Mouse (Mus musculus) hindbrain, embryonic 16.5 days (tissue): ENCODE measurements around the gene Rps16. TPM values are rescaled to one million over a fixed set of nuclear protein-coding genes. Genes with fewer than 3 reads are reported as not detected.

Source experiments
- ATAC-seq: fragments of 200-750 bp; cut with Nextera tagmentation; 2 replicates; pipeline ENCODE4 v1.8.0; 2017; ENCODE audit warnings: moderate TSS enrichment, moderate library complexity
- H3K27ac ChIP-seq: fragments of 300-500 bp; sonication (generic); 2 replicates; pipeline ENCODE4 v1.5.1; 2014; ENCODE audit warnings: low read depth, mild to moderate bottlenecking, control low read depth, low read length, moderate library complexity
- H3K27me3 ChIP-seq: fragments of 300-500 bp; sonication (generic); replicated peaks from 2 replicates; pipeline ENCODE4 v1.6.1; 2014; ENCODE audit warnings: low read length; ENCODE audit not compliant: control insufficient read depth, insufficient read depth
- H3K36me3 ChIP-seq: fragments of 300-500 bp; sonication (generic); 2 replicates; pipeline ENCODE4 v1.6.1; 2014; ENCODE audit warnings: mild to moderate bottlenecking, low read length, moderate library complexity, mixed read lengths; ENCODE audit not compliant: control insufficient read depth, insufficient read depth
- H3K4me1 ChIP-seq: fragments of 300-500 bp; sonication (generic); 2 replicates; pipeline ENCODE4 v1.6.1; 2014; ENCODE audit warnings: low read depth, low read length; ENCODE audit not compliant: control insufficient read depth, insufficient read depth
- H3K4me2 ChIP-seq: fragments of 300-500 bp; sonication (generic); 2 replicates; pipeline ENCODE4 v1.6.1; 2014; ENCODE audit warnings: mild to moderate bottlenecking, low read length, control low read depth, moderate library complexity
- H3K4me3 ChIP-seq: fragments of 300-500 bp; sonication (generic); 2 replicates; pipeline ENCODE4 v1.5.1; 2014; ENCODE audit warnings: mild to moderate bottlenecking, low read length, control low read depth, moderate library complexity
- H3K9ac ChIP-seq: fragments of 300-500 bp; sonication (generic); 2 replicates; pipeline ENCODE4 v1.6.1; 2014; ENCODE audit warnings: low read depth, mild to moderate bottlenecking, control low read depth, low read length, moderate library complexity
- H3K9me3 ChIP-seq: fragments of 300-500 bp; sonication (generic); 2 replicates; pipeline ENCODE4 v1.6.1; 2014; ENCODE audit warnings: mild to moderate bottlenecking, low read length, moderate library complexity; ENCODE audit not compliant: control insufficient read depth
- WGBS: fragments of 180-500 bp; shearing (Covaris S2); extraction: QIAGEN DNeasy Blood & Tissue Kit; methylation state at CpG from one replicate; pipeline ENCODE4 v1.1.7; 2014; 5-methylcytosine and 5-hydroxymethylcytosine counted together
- polyA plus RNA-seq: library from polyadenylated mRNA; unstranded; fragments of >200 nt; fragmentation: Nextera tagmentation; extraction: Ambion mirVana; gene quantifications from 2 replicates; pipeline ENCODE4 v1.2.1, GENCODE M21; 2015

Gene Rps16
- polyA plus RNA-seq, 1 experiment from 2014 or later, result 440 TPM

DNA sequence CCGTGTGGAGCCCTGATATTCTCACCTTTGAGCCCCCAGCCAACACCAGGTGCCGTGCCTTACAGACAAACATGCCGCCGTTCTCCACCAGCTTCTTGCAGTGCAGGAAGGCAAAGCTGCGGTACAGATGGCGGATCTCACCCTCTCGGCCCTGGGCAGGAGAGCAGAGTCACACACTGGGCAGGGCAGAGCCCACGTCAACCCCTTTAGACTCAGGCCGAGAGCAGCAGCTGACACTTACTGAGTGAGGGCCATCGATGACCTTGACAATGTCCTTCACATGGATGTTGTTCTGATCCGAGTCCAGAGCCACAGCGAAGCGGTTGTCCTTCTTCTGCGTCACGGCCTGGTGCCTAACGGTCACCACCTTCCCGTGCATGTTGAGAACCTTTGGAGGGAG, 31.7 kb upstream of the Rps16 start:
- Histone ChIP-seq H3K27ac (no peak overlapping the region), H3K4me3 (no peak overlapping the region), H3K4me2 (no peak overlapping the region), H3K36me3 (peaks cover 80% of the 10 kb centered on the region), H3K27me3 (no peaks in the 10 kb centered on the region), H3K9ac (no peak overlapping the region), H3K4me1 (no peaks in the 10 kb centered on the region), H3K9me3 (no peaks in the 10 kb centered on the region)
- ATAC-seq, result no peak
- 92% methylated on average over 17 of the region's 17 CpGs for WGBS

DNA sequence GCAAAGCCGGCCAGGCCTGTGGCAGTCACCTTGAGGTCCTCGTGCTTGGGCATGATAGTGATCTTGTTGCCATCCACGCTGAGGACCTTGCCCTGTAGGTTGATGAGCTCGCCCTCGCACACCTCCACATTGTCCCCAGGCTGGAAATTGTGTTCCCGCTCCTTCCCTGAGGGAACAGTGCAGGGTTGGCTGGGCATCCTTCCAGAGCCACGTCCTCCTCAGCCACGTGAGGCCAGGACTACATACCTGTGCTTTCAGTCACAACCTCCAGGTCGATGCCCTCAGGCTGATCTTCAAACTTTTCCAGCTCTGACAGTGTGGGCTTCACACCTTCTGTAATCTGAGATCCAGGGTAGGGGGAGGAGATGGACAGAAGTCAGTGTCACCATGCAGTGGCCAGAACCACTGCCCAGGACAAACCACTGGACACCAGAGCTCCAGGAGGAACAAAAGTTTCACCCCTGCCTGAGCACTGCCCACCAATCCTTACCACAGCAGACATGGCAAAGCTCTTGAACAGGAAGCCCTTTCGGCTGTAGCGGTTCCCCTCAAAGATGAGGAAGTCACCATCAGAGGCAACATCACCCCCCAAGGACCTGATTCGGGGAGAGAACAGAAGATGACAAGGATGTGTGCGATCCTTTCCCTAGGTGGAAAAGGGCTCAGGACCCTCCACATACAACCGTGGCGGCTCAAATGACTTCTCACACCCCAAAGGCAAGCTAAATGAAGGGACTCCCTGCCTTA, 28.3 kb upstream of the Rps16 start:
- H3K4me2 ChIP-seq, result no peak overlapping the region
- H3K9me3 ChIP-seq, result no peaks in the 10 kb centered on the region
- no peak for ATAC-seq
- no peak overlapping the region for H3K9ac ChIP-seq
- no peaks in the 10 kb centered on the region for H3K4me1 ChIP-seq
- H3K4me3 ChIP-seq, result no peak overlapping the region
- H3K36me3 ChIP-seq, result peaks cover 79% of the 10 kb centered on the region
- WGBS, result 95% methylated on average over 15 of the region's 15 CpGs
- H3K27ac ChIP-seq, result no peak overlapping the region
- H3K27me3 ChIP-seq, result no peaks in the 10 kb centered on the region

DNA sequence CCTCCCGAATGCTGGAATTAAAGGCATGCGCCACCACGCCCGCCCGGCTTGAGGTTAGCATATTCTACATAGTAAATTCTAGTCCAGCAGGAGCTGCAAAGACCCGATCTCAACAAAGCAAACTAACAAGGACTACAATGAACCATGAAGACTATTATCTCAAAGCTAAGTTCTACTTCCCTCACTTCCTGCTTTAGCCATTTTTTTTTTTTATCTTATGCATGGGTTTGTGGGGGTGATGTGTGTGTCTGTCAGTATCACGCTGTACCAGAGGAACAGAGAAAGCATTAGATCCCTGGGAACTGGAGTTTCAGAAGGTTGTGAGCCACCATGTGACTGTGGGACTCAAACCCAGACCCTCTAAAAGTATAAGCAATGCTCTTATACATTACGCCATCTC, 25.2 kb upstream of the Rps16 start:
- no peak overlapping the region for H3K4me2 ChIP-seq

DNA sequence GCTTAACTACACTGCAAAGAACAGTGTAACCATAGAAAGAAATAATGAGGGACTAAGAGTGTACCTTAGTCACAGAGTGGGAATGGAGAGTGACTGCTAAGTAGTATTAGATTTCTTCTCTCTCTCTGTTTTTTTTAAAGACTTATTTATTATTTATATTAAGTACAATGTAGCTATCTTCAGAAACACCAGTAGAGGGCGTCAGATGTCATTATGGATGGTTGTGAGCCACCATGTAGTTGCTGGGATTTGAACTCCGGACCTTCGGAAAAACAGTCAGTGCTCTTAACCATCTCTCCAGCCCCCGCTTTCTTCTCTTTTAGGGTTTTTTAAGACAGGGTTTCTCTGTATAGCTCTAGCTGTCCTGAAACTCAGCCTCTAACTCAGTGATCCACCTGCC, 24.0 kb upstream of the Rps16 start:
- WGBS, result 78% methylated on average over 4 of the region's 4 CpGs

More for the DNA sequence above, 25.2 kb upstream of the Rps16 start:
- Histone ChIP-seq H3K36me3 (peaks cover 75% of the 10 kb centered on the region), H3K4me1 (no peaks in the 10 kb centered on the region), H3K9ac (no peak overlapping the region), H3K4me3 (no peak overlapping the region), H3K27me3 (no peaks in the 10 kb centered on the region), H3K9me3 (no peaks in the 10 kb centered on the region), H3K27ac (no peak overlapping the region)
- 96% methylated on average over 8 of the region's 8 CpGs for WGBS
- ATAC-seq, result no peak

DNA sequence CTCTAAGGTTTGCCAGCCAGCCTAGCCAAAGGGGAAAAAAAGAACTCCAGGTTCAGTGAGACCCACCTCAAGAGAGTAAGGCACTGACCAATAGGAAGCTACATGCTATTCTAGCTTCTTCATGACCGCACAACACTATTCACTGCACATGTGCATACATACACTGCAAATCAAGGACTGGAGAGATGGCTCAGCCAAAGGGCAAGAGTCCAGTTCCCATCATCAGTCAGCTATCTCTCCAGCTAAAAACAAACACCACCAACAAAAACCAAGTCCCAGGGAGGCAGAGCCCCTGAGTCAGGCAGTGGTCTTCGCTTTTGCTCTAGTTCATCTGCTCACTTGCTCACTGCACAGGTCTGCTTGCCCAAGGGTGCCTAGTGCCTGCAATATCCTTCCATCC, 22.2 kb upstream of the Rps16 start:
- no peaks in the 10 kb centered on the region for H3K27me3 ChIP-seq
- H3K36me3 ChIP-seq, result peaks cover 58% of the 10 kb centered on the region
- no peak for ATAC-seq
- H3K4me2 ChIP-seq, result no peak overlapping the region
- 100% methylated on average over 2 of the region's 2 CpGs for WGBS
- H3K4me1 ChIP-seq, result no peaks in the 10 kb centered on the region
- no peaks in the 10 kb centered on the region for H3K9me3 ChIP-seq
- H3K27ac ChIP-seq, result no peak overlapping the region
- H3K9ac ChIP-seq, result no peak overlapping the region
- H3K4me3 ChIP-seq, result no peak overlapping the region

More for the DNA sequence above, 24.0 kb upstream of the Rps16 start:
- H3K27ac ChIP-seq, result no peak overlapping the region
- no peak overlapping the region for H3K9ac ChIP-seq
- H3K27me3 ChIP-seq, result no peaks in the 10 kb centered on the region
- H3K9me3 ChIP-seq, result no peaks in the 10 kb centered on the region
- no peak for ATAC-seq
- no peak overlapping the region for H3K4me2 ChIP-seq
- H3K4me3 ChIP-seq, result no peak overlapping the region
- H3K36me3 ChIP-seq, result peaks cover 73% of the 10 kb centered on the region
- no peaks in the 10 kb centered on the region for H3K4me1 ChIP-seq

DNA sequence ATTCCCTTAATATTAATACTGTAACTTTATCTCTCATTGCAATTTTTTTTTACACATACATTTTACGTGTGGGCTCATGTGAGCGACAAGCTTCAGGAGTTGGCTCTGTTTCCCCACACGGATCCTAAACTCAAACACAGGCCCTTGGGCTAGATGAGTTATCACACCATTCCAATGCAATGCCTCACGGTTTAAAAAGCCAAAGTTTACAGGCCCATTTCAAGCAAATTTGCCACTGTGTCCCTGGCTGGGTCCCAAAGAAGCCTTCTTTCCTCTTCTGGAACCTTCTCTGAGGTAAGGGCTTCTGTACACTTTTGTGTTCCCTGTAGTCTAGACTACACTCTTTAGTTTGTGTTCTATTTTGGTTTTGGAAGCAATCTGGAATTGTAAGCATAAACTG, 15.9 kb upstream of the Rps16 start:
- peaks cover 12% of the 10 kb centered on the region for H3K4me1 ChIP-seq
- WGBS, result 95% methylated on average over 4 of the region's 4 CpGs
- H3K9ac ChIP-seq, result no peak overlapping the region
- no peak overlapping the region for H3K4me2 ChIP-seq
- H3K27me3 ChIP-seq, result no peaks in the 10 kb centered on the region
- H3K36me3 ChIP-seq, result peaks cover 12% of the 10 kb centered on the region
- ATAC-seq, result no peak
- no peak overlapping the region for H3K4me3 ChIP-seq
- no peaks in the 10 kb centered on the region for H3K9me3 ChIP-seq
- H3K27ac ChIP-seq, result no peak overlapping the region

DNA sequence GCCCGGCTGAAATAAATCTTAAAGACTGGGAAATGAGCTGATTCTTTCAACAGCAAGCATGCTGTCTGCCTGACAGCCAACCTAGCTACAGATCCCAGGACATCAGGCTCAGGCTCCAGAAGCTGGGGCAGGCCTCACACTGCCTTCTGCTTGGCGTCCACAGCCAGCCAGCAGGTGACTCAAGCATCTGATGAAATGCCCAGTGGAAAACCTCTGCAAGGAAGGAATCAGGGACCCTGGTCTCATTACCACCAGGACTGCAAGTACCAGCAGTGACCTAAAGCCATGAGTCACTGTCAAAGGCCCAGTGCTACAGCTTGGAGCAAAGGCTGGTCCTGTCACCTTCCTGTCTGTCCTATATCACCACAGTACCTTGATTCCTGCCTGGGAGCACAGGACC, 15.0 kb upstream of the Rps16 start:
- ATAC-seq, result no peak
- no peak overlapping the region for H3K4me2 ChIP-seq
- no peak overlapping the region for H3K27ac ChIP-seq
- 100% methylated on average over 2 of the region's 2 CpGs for WGBS
- no peaks in the 10 kb centered on the region for H3K27me3 ChIP-seq
- H3K9ac ChIP-seq, result no peak overlapping the region
- peaks cover 4% of the 10 kb centered on the region for H3K36me3 ChIP-seq
- no peak overlapping the region for H3K4me3 ChIP-seq
- peaks cover 12% of the 10 kb centered on the region for H3K4me1 ChIP-seq
- no peaks in the 10 kb centered on the region for H3K9me3 ChIP-seq

DNA sequence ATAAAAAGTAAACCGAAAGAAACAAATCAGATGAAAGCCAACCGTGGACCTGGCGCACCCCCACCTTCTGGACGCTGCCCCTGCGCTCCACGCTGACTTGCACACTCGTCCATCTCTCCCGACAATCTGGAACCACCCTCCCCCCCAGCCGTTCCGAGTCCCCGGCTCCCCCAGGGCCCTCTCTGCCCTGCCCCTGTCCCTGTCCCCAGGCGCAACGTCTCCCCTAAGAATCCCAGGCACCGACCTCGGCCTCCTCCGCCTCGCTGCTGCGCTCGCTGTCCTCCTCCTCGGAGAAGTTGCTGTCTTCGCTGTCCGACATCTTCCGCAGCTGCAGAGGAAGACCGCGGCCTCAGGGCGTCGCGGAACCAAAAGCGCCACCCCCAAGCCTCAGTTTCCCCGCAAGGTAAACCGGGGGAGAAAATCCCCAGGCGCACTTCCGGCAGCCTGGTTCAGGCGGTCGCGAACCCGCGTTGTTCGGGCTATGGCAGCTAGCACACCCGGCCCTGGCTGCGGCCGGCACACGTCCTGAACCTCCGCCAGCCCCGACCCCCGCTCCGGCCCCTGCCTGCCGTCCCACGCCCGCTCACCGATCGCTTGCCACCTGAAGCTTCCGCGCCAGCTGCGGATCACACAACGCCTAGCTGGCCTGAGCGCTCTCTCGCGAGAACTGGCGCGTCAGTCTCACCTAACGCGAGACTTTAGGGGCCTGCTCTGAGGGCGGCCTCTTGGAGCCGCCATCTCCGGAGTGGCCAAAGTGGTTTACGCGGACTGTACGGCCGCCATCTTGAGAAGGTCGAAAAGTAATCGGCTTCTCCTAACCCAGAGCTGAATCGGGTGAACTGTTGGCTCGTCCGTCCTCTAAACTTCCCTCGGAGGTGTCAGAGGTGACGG, 12.1 kb upstream of the Rps16 start, which contains the start of gene Supt5:
TSS of gene Supt5 (minus strand) at position 639 of the 891 bp plus-strand sequence.
- Histone ChIP-seq H3K9ac (peak within 1 kb of the TSS; percentile 72), H3K4me2 (peak within 1 kb of the TSS; percentile 86), H3K4me1 (peaks cover 12% of the 10 kb centered on the region), H3K9me3 (no peaks in the 10 kb centered on the region), H3K4me3 (peak within 1 kb of the TSS; percentile 99), H3K27me3 (no peaks in the 10 kb centered on the region), H3K27ac (peak within 1 kb of the TSS; percentile 76), H3K36me3 (no peaks in the 10 kb centered on the region)
- under 1% methylated on average over 76 of the region's 77 CpGs for WGBS
- peak; percentile 99 for ATAC-seq
